Mouse (Mus musculus) embryonic facial prominence, embryonic 11.5 days (tissue): ENCODE data around the gene Zfp617. TPM values are rescaled to one million over a fixed set of nuclear protein-coding genes. Genes with fewer than 3 reads are reported as not detected.

Experiments
- ATAC-seq: fragments of 200-750 bp; cut with Nextera tagmentation; replicated peaks from 2 replicates; pipeline ENCODE4 v1.8.0; 2017; ENCODE audit warnings: low read depth; ENCODE audit not compliant: insufficient number of reproducible peaks, low FRiP score, low TSS enrichment
- DNase-seq: peaks from one replicate; pipeline ENCODE4 v3.0.0-alpha.2; 2015; ENCODE audit warnings: low spot score
- H3K27ac ChIP-seq: fragments of 300-500 bp; sonication (generic); replicated peaks from 2 replicates; pipeline ENCODE4 v1.5.1; 2014; ENCODE audit warnings: mild to moderate bottlenecking, low read depth, low read length, control low read depth
- H3K27me3 ChIP-seq: fragments of 300-500 bp; sonication (generic); 2 replicates; pipeline ENCODE4 v1.6.1; 2014; ENCODE audit warnings: mild to moderate bottlenecking, low read length, moderate library complexity, mixed read lengths; ENCODE audit not compliant: control insufficient read depth, insufficient read depth
- H3K36me3 ChIP-seq: fragments of 300-500 bp; sonication (generic); replicated peaks from 2 replicates; pipeline ENCODE4 v1.6.1; 2014; ENCODE audit warnings: low read depth, mild to moderate bottlenecking, low read length, moderate library complexity, mixed read lengths; ENCODE audit not compliant: control insufficient read depth, insufficient read depth
- H3K4me1 ChIP-seq: fragments of 300-500 bp; sonication (generic); 2 replicates; pipeline ENCODE4 v1.6.1; 2014; ENCODE audit warnings: low read length, mixed read lengths; ENCODE audit not compliant: control insufficient read depth, insufficient read depth
- H3K4me2 ChIP-seq: fragments of 300-500 bp; sonication (generic); 2 replicates; pipeline ENCODE4 v1.6.1; 2014; ENCODE audit warnings: low read depth, mild to moderate bottlenecking, control low read depth, low read length, moderate library complexity
- H3K4me3 ChIP-seq: fragments of 300-500 bp; sonication (generic); 2 replicates; pipeline ENCODE4 v1.5.1; 2014; ENCODE audit warnings: low read depth, low read length, control low read depth
- H3K9ac ChIP-seq: fragments of 300-500 bp; sonication (generic); replicated peaks from 2 replicates; pipeline ENCODE4 v1.6.1; 2014; ENCODE audit warnings: mild to moderate bottlenecking, control low read depth, low read length
- H3K9me3 ChIP-seq: fragments of 300-500 bp; sonication (generic); replicated peaks from 2 replicates; pipeline ENCODE4 v1.6.1; 2016; ENCODE audit warnings: mild to moderate bottlenecking, low read length, inconsistent platforms, mixed read lengths; ENCODE audit not compliant: control insufficient read depth
- WGBS: fragments of 180-500 bp; shearing (Covaris S2); extraction: QIAGEN DNeasy Blood & Tissue Kit; methylation state at CpG from one replicate; pipeline ENCODE4 v1.1.7; 2014; 5-methylcytosine and 5-hydroxymethylcytosine counted together
- polyA plus RNA-seq: library from polyadenylated mRNA; unstranded; fragments of >200 nt; fragmentation: Nextera tagmentation; extraction: Ambion mirVana; gene quantifications from 2 replicates; pipeline ENCODE4 v1.2.1, GENCODE M21; 2014

The Zfp617 gene
- polyA plus RNA-seq, 1 experiment from 2014 or later = 34.5 TPM

DNA sequence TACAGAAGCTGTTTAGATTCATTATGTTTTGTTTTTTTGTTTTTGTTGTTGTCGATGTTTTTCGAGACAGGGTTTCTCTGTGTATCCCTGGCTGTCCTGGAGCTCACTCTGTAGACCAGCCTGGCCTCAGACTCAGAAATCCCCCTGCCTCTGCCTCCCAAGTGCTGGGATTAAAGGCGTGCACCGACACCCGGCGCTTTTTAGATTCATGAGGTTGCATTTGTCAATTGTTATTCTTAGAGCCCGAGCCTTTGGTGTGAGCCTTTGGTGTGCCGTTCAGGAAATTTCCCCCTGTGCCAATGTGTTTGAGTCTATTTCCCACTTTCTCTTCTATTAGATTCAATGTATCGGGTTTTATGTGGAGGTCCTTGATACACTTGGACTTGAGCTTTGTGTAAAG lies 46.2 kb downstream of the Zfp617 start:
- Histone ChIP-seq H3K27me3 (no peaks in the 10 kb centered on the region), H3K9me3 (no peaks in the 10 kb centered on the region), H3K36me3 (peaks cover 3% of the 10 kb centered on the region), H3K9ac (no peak overlapping the region), H3K4me1 (no peaks in the 10 kb centered on the region), H3K27ac (no peak overlapping the region), H3K4me3 (no peak overlapping the region), H3K4me2 (no peak overlapping the region)
- no peak for ATAC-seq
- no peak for DNase-seq
- 97% methylated on average over 9 of the region's 9 CpGs for WGBS

DNA sequence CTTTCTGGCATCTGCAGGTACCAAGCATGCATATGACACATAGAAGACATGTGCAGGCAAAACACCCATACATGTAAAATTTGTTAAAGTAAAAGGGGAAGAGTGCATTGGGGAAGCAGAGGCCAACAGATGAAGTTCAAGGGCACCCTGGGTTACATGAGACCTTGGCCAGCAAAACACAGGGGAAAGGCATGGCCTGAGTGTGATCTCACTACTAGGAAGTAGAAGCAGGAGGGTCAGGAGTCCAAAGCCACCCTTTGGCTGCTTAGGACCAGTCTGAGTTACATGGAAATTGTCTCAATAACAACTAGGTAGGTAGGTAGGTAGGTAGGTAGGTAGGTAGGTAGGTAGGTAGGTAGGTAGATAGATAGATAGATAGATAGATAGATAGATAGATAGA lies 52.0 kb downstream of the Zfp617 start:
- Histone ChIP-seq H3K9ac (no peak overlapping the region), H3K27me3 (no peaks in the 10 kb centered on the region), H3K9me3 (no peaks in the 10 kb centered on the region), H3K4me3 (no peak overlapping the region), H3K4me2 (no peak overlapping the region), H3K36me3 (no peaks in the 10 kb centered on the region), H3K4me1 (no peaks in the 10 kb centered on the region), H3K27ac (no peak overlapping the region)
- DNase-seq = no peak
- ATAC-seq = no peak

DNA sequence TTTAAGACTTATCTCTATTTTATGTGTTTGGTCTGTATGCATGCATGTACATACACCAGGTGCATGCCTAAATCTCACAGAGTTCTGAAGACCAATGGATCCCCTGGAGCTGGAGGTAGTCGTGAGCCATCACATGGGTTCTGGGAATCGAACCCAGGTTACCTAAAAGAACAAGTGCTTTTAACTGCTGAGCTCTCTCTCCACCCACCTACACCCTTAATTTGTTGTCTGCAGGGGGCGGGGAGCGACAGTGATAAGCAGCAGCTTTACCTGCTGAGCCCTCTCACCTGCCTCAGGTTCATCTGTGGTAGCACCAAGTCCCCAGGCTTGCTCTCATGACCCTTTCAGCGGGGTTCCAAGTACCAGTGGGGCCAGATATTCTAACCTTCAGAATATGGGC lies 53.4 kb downstream of the Zfp617 start:
- WGBS = 84% methylated on average over 5 of the region's 5 CpGs
- H3K27me3 ChIP-seq = no peaks in the 10 kb centered on the region
- H3K9ac ChIP-seq = no peak overlapping the region
- H3K27ac ChIP-seq = no peak overlapping the region
- no peak overlapping the region for H3K4me3 ChIP-seq
- ATAC-seq = no peak
- no peak overlapping the region for H3K4me2 ChIP-seq
- H3K36me3 ChIP-seq = peaks cover 10% of the 10 kb centered on the region
- DNase-seq = no peak
- no peaks in the 10 kb centered on the region for H3K4me1 ChIP-seq
- H3K9me3 ChIP-seq = no peaks in the 10 kb centered on the region

DNA sequence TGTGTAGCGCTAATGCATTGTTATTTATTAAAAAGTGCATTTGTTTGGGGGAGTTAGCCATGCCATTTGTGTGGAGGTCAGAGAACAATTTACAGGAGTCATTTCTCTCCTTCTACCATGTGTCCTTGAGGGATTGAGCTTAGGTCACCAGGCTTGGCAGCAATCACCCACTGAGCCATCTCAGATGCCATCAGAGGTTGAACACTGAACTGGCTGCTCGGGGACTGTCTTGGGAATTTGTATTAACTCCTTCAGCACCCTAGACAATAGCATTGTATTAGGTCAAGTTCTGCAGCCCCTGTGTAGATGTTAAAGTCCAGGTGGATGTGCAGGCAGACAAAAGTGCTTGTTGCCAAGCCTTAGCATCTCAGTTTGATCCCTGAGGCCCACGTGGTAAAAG lies 55.6 kb downstream of the Zfp617 start:
- no peak for DNase-seq
- Histone ChIP-seq H3K36me3 (peaks cover 19% of the 10 kb centered on the region), H3K9me3 (no peaks in the 10 kb centered on the region), H3K4me3 (no peak overlapping the region), H3K4me2 (no peak overlapping the region), H3K4me1 (no peaks in the 10 kb centered on the region), H3K9ac (no peak overlapping the region), H3K27me3 (no peaks in the 10 kb centered on the region), H3K27ac (no peak overlapping the region)
- ATAC-seq = no peak
- 84% methylated on average over 3 of the region's 3 CpGs for WGBS

GRCm38 (mm10) chr8:71965166-71965565 lies 56.7 kb downstream of the Zfp617 start:
- DNase-seq (no peak), ATAC-seq (no peak)
- Histone ChIP-seq H3K4me1 (no peaks in the 10 kb centered on the region), H3K4me3 (no peak overlapping the region), H3K27ac (no peak overlapping the region), H3K27me3 (no peaks in the 10 kb centered on the region), H3K4me2 (no peak overlapping the region), H3K9me3 (no peaks in the 10 kb centered on the region), H3K36me3 (peaks cover 19% of the 10 kb centered on the region), H3K9ac (no peak overlapping the region)
- 89% methylated on average over 2 of the region's 2 CpGs for WGBS

DNA sequence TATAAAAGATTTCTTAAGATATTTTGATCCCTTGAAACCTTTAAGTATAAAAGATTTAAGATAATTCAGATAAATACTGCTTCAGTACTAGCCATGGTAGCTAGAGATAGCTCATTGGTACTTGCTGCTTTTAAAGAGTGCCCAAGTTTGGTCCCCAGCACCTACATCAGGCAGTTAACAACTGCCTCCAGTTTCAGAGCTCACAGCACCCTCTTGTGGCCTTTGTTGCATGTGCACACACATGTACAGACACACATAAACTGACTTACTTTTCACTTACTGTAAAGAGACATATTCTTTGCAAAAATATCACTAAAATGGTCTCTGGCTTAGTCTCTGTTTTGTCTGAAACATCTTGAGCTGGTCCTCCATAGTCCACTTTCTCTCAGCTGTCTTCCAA lies 58.0 kb downstream of the Zfp617 start:
- ATAC-seq (no peak), DNase-seq (no peak)
- no peak overlapping the region for H3K4me2 ChIP-seq
- H3K4me3 ChIP-seq = no peak overlapping the region
- H3K27ac ChIP-seq = no peak overlapping the region
- H3K36me3 ChIP-seq = peaks cover 19% of the 10 kb centered on the region
- no peaks in the 10 kb centered on the region for H3K27me3 ChIP-seq
- no peaks in the 10 kb centered on the region for H3K9me3 ChIP-seq
- H3K9ac ChIP-seq = no peak overlapping the region
- no peaks in the 10 kb centered on the region for H3K4me1 ChIP-seq

- no peaks in the 10 kb centered on the region for H3K4me1 ChIP-seq
- WGBS = over 99% methylated on average over 5 of the region's 5 CpGs
- H3K4me3 ChIP-seq = no peak overlapping the region
- H3K36me3 ChIP-seq = peaks cover 19% of the 10 kb centered on the region
- H3K27me3 ChIP-seq = no peaks in the 10 kb centered on the region
- H3K4me2 ChIP-seq = no peak overlapping the region
- H3K9ac ChIP-seq = no peak overlapping the region
- H3K9me3 ChIP-seq = no peaks in the 10 kb centered on the region
- DNase-seq = no peak
- ATAC-seq = no peak
- no peak overlapping the region for H3K27ac ChIP-seq
Observed at GRCm38 (mm10) chr8:71967261-71967660, 58.8 kb downstream of the Zfp617 start.

DNA sequence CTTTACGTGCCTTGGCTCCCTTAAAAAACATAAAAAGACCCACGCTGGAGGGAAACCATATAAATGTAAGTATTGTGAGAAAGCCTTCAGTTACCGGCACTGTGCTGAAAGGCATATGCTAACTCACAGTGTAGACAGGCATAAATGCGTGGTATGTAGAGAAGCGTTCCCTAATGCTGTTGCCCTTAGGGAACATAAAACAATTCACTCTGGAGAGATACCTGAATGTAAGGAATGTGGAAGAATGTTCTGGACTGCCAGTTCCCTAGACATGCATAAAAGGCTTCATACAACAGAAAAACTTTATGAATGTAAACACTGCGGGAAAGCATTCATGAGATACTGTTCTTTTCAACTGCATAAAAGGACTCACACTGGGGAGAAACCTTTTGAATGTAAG lies 59.7 kb downstream of the Zfp617 start:
- H3K36me3 ChIP-seq = peaks cover 19% of the 10 kb centered on the region
- H3K27me3 ChIP-seq = no peaks in the 10 kb centered on the region
- DNase-seq (no peak), ATAC-seq (no peak)
- H3K4me3 ChIP-seq = no peak overlapping the region
- no peaks in the 10 kb centered on the region for H3K4me1 ChIP-seq
- no peaks in the 10 kb centered on the region for H3K9me3 ChIP-seq
- no peak overlapping the region for H3K9ac ChIP-seq
- 92% methylated on average over 6 of the region's 6 CpGs for WGBS
- H3K27ac ChIP-seq = no peak overlapping the region
- H3K4me2 ChIP-seq = no peak overlapping the region

DNA sequence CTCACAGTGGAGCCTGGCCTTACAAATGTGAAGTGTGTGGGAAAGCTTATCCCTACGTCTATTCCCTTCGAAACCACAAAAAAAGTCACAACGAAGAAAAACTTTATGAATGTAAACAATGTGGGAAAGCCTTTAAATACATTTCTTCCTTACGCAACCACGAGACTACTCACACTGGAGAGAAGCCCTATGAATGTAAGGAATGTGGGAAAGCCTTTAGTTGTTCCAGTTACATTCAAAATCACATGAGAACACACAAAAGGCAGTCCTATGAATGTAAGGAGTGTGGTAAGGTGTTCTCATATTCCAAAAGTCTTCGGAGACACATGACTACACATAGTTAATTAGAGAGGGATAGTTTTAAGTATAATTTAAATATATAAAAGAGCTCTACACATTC lies 60.2 kb downstream of the Zfp617 start:
- H3K27me3 ChIP-seq = no peaks in the 10 kb centered on the region
- ATAC-seq = no peak
- no peak overlapping the region for H3K4me3 ChIP-seq
- H3K4me1 ChIP-seq = no peaks in the 10 kb centered on the region
- DNase-seq = no peak
- H3K4me2 ChIP-seq = no peak overlapping the region
- WGBS = 94% methylated on average over 6 of the region's 6 CpGs
- H3K36me3 ChIP-seq = peaks cover 19% of the 10 kb centered on the region
- H3K27ac ChIP-seq = no peak overlapping the region
- H3K9ac ChIP-seq = no peak overlapping the region
- H3K9me3 ChIP-seq = no peaks in the 10 kb centered on the region
